ENCODE assay signal across 10 mouse cellular contexts in genomic region chr8:79620000-79620399, GRCm38 (mm10). TPM values are rescaled to one million over a fixed set of nuclear protein-coding genes. Genes with fewer than 3 reads are reported as not detected.
DNase-seq lines count a peak whose midpoint lies in the region; ATAC-seq lines count a peak whose summit lies in the region.
"Had no signal": no experiment of that assay in that cellular context is flagged by ENCODE, and none has a peak within 500 bp of the region (broad histone marks: within the 10 kb centered on the region; RNA-seq: fewer than 3 reads in every experiment).

No protein-coding gene starts in this region.

- no peaks in the 10 kb centered on the region for H3K9me3 ChIP-seq in limb, embryonic 12.5 days
- H3K9me3 ChIP-seq in limb, embryonic 10.5 days (replicated peaks): no peaks in the 10 kb centered on the region
- no peaks in the 10 kb centered on the region for H3K9me3 ChIP-seq in heart, embryonic 11.5 days (replicated peaks; ENCODE audit: control insufficient read depth, low read length)
- H3K9me3 ChIP-seq in liver, embryonic 12.5 days (replicated peaks): no peaks in the 10 kb centered on the region
- H3K9me3 ChIP-seq: embryonic facial prominence, embryonic 12.5 days; neural tube, embryonic 12.5 days had no signal

- ATAC-seq in limb, embryonic 12.5 days (ENCODE audit: insufficient number of reproducible peaks, insufficient read depth, low FRiP score, low TSS enrichment, low read depth): no peak
- peak; percentile 86 for ATAC-seq in heart, embryonic 11.5 days (replicated peaks; ENCODE audit: insufficient number of reproducible peaks, low FRiP score, low TSS enrichment)
- peak; percentile 83 for ATAC-seq in liver, embryonic 12.5 days

- 0 out of 2 replicates have a peak overlapping the region, but pooled peaks have one; percentile 18 for H3K9ac ChIP-seq in limb, embryonic 12.5 days (replicated peaks)
- peak overlapping the region; percentile 23; the same call in 1 of the 2 replicates for H3K9ac ChIP-seq in heart, embryonic 11.5 days (ENCODE audit: low read depth, low read length)
- H3K9ac ChIP-seq in liver, embryonic 12.5 days: peak overlapping the region; percentile 42; the same call in 1 of the 2 replicates
- H3K9ac ChIP-seq: embryonic facial prominence, embryonic 12.5 days; neural tube, embryonic 12.5 days had no signal

- no peak overlapping the region for H3K27ac ChIP-seq in limb, embryonic 12.5 days
- no peak overlapping the region for H3K27ac ChIP-seq in limb, embryonic 10.5 days
- peak overlapping the region; percentile 81 for H3K27ac ChIP-seq in heart, embryonic 11.5 days (ENCODE audit: low read depth, low read length)
- H3K27ac ChIP-seq in liver, embryonic 12.5 days: peak overlapping the region; percentile 57
- H3K27ac ChIP-seq: embryonic facial prominence, embryonic 12.5 days; neural tube, embryonic 12.5 days had no signal

- no peak for DNase-seq in limb, embryonic 10.5 days (ENCODE audit: low spot score)
- peak; percentile 45 for DNase-seq in embryo, embryonic 9.5 days (ENCODE audit: extremely low spot score)
- DNase-seq in layer of hippocampus, postnatal 14 days (ENCODE audit: low spot score in 2 of 2): no peak
- no peak for DNase-seq in right cerebral cortex, adult 2 months (ENCODE audit: low spot score in 2 of 2)
- DNase-seq: thymus, postnatal 4 days had no signal

- no peaks in the 10 kb centered on the region; the same call in 1 of the 2 replicates for H3K4me1 ChIP-seq in limb, embryonic 12.5 days (replicated peaks)
- H3K4me1 ChIP-seq in limb, embryonic 10.5 days: peaks cover 21% of the 10 kb centered on the region
- H3K4me1 ChIP-seq in heart, embryonic 11.5 days (ENCODE audit: control insufficient read depth, insufficient read depth, low read length): peaks cover 31% of the 10 kb centered on the region
- H3K4me1 ChIP-seq in liver, embryonic 12.5 days: peaks cover 36% of the 10 kb centered on the region
- H3K4me1 ChIP-seq: embryonic facial prominence, embryonic 12.5 days had no signal

- no peaks in the 10 kb centered on the region for H3K27me3 ChIP-seq in limb, embryonic 12.5 days
- no peaks in the 10 kb centered on the region for H3K27me3 ChIP-seq in limb, embryonic 10.5 days (ENCODE audit: low read depth, poor library complexity, severe bottlenecking)
- no peaks in the 10 kb centered on the region for H3K27me3 ChIP-seq in heart, embryonic 11.5 days (ENCODE audit: control insufficient read depth, insufficient read depth, low read length)
- H3K27me3 ChIP-seq in liver, embryonic 12.5 days (replicated peaks): no peaks in the 10 kb centered on the region
- H3K27me3 ChIP-seq: embryonic facial prominence, embryonic 12.5 days; neural tube, embryonic 12.5 days had no signal

- H3K36me3 ChIP-seq in limb, embryonic 12.5 days: no peaks in the 10 kb centered on the region
- no peaks in the 10 kb centered on the region for H3K36me3 ChIP-seq in limb, embryonic 10.5 days
- H3K36me3 ChIP-seq in heart, embryonic 11.5 days (ENCODE audit: control insufficient read depth, insufficient read depth, low read length): no peaks in the 10 kb centered on the region
- H3K36me3 ChIP-seq in liver, embryonic 12.5 days: no peaks in the 10 kb centered on the region
- H3K36me3 ChIP-seq: embryonic facial prominence, embryonic 12.5 days; neural tube, embryonic 12.5 days had no signal

- no peak overlapping the region for H3K4me2 ChIP-seq in limb, embryonic 12.5 days
- peak overlapping the region; percentile 42 for H3K4me2 ChIP-seq in heart, embryonic 11.5 days
- peak overlapping the region; percentile 45 for H3K4me2 ChIP-seq in liver, embryonic 12.5 days
- H3K4me2 ChIP-seq: embryonic facial prominence, embryonic 12.5 days; neural tube, embryonic 12.5 days had no signal

- WGBS in limb, embryonic 12.5 days: 24% methylated on average over 3 of the region's 3 CpGs
- 27% methylated on average over 3 of the region's 3 CpGs for WGBS in limb, embryonic 10.5 days
- 3% methylated on average over 3 of the region's 3 CpGs for WGBS in heart, embryonic 11.5 days (ENCODE audit: insufficient replicate concordance)
- 6% methylated on average over 3 of the region's 3 CpGs for WGBS in liver, embryonic 12.5 days (ENCODE audit: insufficient replicate concordance)

- no peak overlapping the region for H3K4me3 ChIP-seq in limb, embryonic 12.5 days (replicated peaks)
- H3K4me3 ChIP-seq in limb, embryonic 10.5 days: no peak overlapping the region
- H3K4me3 ChIP-seq in heart, embryonic 11.5 days (ENCODE audit: low read depth, low read length): no peak overlapping the region
- H3K4me3 ChIP-seq in liver, embryonic 12.5 days: no peak overlapping the region
- H3K4me3 ChIP-seq: embryonic facial prominence, embryonic 12.5 days; neural tube, embryonic 12.5 days had no signal

RNA-seq across cellular contexts. Expression of gene Otud4, which starts 19.4 kb away (rescaled TPM):
- polyA plus RNA-seq in limb, embryonic 12.5 days (2016; fragmentation: Nextera tagmentation; extraction: Ambion mirVana): 15.8 and 19.8 TPM in 2 replicates
- 15.4 and 16.6 TPM in 2 replicates for polyA plus RNA-seq in limb, embryonic 10.5 days (2016; fragmentation: Nextera tagmentation; extraction: Ambion mirVana)
- 26.5 and 27.0 TPM in 2 replicates for polyA plus RNA-seq in heart, embryonic 11.5 days (2014; fragmentation: Nextera tagmentation; extraction: Ambion mirVana)
- polyA plus RNA-seq in liver, embryonic 12.5 days (2016; fragmentation: Nextera tagmentation; extraction: Ambion mirVana): 17.2 and 17.7 TPM in 2 replicates
- 10 to 100 TPM; 40.0 to 45.1 TPM for total RNA-seq in layer of hippocampus, postnatal 14 days (2021)

Comparison
In these comparisons a context has a peak if more than half of its experiments do, and no peak if none do; other contexts are left out.
1. H3K27ac ChIP-seq: peak in heart, embryonic 11.5 days (single experiment) and liver, embryonic 12.5 days (single experiment); none in limb, embryonic 12.5 days (single experiment) and limb, embryonic 10.5 days (single experiment).
2. Peak in every context shown above with its lines, with median percentiles within 50 percentile points of each other: H3K9ac ChIP-seq.